Mouse (Mus musculus): Measurements from ENCODE around the gene Kctd3.

GRCm38 (mm10) chr1:189026885-189027284 is 19.2 kb upstream of the Kctd3 start:
- TF ChIP-seq POLR2A (IDR thresholded peaks at IDR 0.05; ENCODE audit: insufficient read depth, low read depth, low read length), result no peak
- peak; percentile 58 for TF ChIP-seq CTCF (IDR thresholded peaks at IDR 0.05)

Data from heart, adult 2 months (tissue).